In the genomic region with DNA sequence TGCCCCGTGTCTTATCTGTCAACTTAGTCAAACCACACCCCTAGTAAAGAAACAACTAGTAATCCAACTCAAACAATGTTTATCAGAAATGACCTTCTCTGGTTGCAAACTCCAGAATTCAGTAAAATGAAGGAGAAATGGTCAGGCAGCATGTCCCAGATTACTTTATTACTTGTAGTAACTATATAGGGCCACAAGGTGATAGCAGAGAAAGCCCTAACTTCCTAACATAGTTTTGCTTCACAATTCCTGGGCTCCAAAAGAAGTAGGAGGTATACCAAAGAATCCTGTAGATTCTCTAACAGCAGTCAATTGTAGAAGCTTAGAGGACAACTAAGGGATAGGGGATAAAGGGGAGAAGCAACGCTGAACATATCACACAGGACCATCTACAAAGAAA, we compare ENCODE assay signal across 1 mouse cellular context.
TF ChIP-seq lines count a peak whose summit lies in the region.

No protein-coding gene starts in this region.

TF ChIP-seq in MEL, 35 proteins besides CTCF, POLR2A, EP300 and RAD21:
- peak; percentile 63 for TF ChIP-seq SMC3 (IDR thresholded peaks at IDR 0.05; ENCODE audit: low read depth, low read length)
- TF ChIP-seq ZC3H11A (IDR thresholded peaks at IDR 0.05; ENCODE audit: low read depth, low read length) = peak; percentile 32; the same call in 1 of the 2 replicates
- TF ChIP-seq MEF2A (IDR thresholded peaks at IDR 0.05; ENCODE audit: extremely low read depth, insufficient replicate concordance, low read depth, low read length, poor library complexity, severe bottlenecking) = no peak
